Mouse (Mus musculus): ENCODE data around the gene Slc27a5. TPM values are rescaled to one million over a fixed set of nuclear protein-coding genes. Genes with fewer than 3 reads are reported as not detected.

Gene Slc27a5
- 17.2 and 22.1 TPM in 2 replicates for polyA plus RNA-seq (2015; fragmentation: Nextera tagmentation; extraction: Ambion mirVana)

DNA sequence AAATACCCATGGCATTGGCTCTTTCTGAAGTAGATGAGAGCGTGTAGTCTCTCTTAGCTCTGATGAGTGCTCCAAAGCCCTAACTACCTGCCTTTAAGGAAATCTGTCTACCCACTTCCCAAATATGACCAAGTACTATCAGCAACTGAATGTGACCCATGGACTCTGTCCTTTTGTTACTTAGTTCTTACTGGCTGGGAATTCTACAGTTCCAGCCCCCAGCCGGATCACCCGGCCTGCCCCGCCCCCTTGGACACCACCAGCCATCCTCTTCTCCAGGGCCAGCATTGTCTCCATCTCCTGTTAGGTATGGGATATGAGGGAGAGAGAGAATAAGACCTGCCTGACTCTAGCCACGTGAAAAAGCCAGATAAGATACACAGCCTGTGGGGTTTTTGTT lies at the start of gene Slc27a5:
Gene Slc27a5, minus strand, starts transcription at position 140 of the 400 bp plus-strand sequence.
- H3K36me3 ChIP-seq (replicated peaks) = no peaks in the 10 kb centered on the region
- H3K9ac ChIP-seq = 0 out of 2 replicates have a peak within 1 kb of the TSS, but pooled peaks have one; percentile 18
- H3K27me3 ChIP-seq = no peaks in the 10 kb centered on the region; the same call in 1 of the 2 replicates
- WGBS (ENCODE audit: insufficient replicate concordance) = 49% methylated on average over 5 of the region's 5 CpGs
- H3K4me2 ChIP-seq = peak within 1 kb of the TSS; percentile 41
- peak; percentile 53; the same call in 1 of the 2 replicates for ATAC-seq (ENCODE audit: insufficient read depth)
- H3K27ac ChIP-seq (replicated peaks) = peak within 1 kb of the TSS; percentile 45
- H3K9me3 ChIP-seq (replicated peaks) = no peaks in the 10 kb centered on the region
- no peak within 1 kb of the TSS; the same call in 1 of the 2 replicates for H3K4me3 ChIP-seq (replicated peaks)
- no peaks in the 10 kb centered on the region for H3K4me1 ChIP-seq (replicated peaks)

DNA sequence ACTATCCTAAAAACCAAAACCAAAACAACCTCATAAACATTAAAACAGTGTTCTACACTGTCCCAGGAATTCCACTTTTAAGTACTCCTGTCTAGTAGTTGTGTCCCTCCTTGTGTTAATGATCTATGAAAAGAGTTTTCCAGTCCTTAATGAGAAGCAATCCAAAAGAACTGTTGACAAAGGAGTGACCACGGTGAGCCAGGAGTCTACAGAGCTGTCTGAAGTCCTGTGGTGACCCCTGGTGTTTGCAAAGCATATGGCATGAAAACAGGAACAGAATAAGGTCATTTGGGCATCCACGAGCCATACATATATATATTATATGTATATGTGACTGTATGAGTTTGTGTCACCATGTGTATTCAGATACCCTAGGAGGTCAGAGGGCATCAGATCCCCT lies 48.1 kb upstream of the Slc27a5 start:
- no peak overlapping the region for H3K4me2 ChIP-seq
- peaks cover 18% of the 10 kb centered on the region for H3K4me1 ChIP-seq (replicated peaks)
- 1% methylated on average over 2 of the region's 2 CpGs for WGBS (ENCODE audit: insufficient replicate concordance)
- H3K27ac ChIP-seq (replicated peaks) = no peak overlapping the region
- H3K9me3 ChIP-seq (replicated peaks) = no peaks in the 10 kb centered on the region
- peak; percentile 49 for ATAC-seq (ENCODE audit: insufficient read depth)
- no peak overlapping the region for H3K9ac ChIP-seq
- no peaks in the 10 kb centered on the region for H3K36me3 ChIP-seq (replicated peaks)
- H3K27me3 ChIP-seq = peaks cover 48% of the 10 kb centered on the region
- no peak overlapping the region for H3K4me3 ChIP-seq (replicated peaks)

DNA sequence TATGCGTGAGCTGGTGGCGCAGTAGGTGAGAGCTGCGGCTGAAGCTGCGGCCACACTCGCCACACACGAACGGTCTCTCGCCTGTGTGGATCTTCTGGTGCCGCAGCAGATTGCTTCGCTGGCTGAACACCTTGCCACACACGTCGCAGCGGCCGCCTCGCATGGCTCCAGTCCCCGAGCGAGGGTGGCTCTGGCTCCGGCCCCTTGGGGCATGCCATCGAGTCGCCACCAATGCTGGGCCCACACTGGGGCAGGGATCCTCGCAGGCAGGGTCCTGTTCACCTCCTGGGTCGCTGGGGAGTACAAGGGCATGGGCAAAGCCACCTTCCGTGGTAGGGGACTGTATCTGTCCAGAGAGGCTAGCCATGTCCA lies 46.2 kb upstream of the Slc27a5 start:
- Histone ChIP-seq H3K27ac (replicated peaks) (no peak overlapping the region), H3K4me3 (replicated peaks) (peak overlapping the region; percentile 44), H3K4me2 (peak overlapping the region; percentile 72), H3K9ac (no peak overlapping the region), H3K9me3 (replicated peaks) (no peaks in the 10 kb centered on the region), H3K4me1 (replicated peaks) (peaks cover 30% of the 10 kb centered on the region), H3K27me3 (peaks cover 51% of the 10 kb centered on the region), H3K36me3 (replicated peaks) (no peaks in the 10 kb centered on the region)
- 2% methylated on average over 23 of the region's 23 CpGs for WGBS (ENCODE audit: insufficient replicate concordance)
- 0 out of 2 replicates have a peak, but pooled peaks have one; percentile 11 for ATAC-seq (ENCODE audit: insufficient read depth)

DNA sequence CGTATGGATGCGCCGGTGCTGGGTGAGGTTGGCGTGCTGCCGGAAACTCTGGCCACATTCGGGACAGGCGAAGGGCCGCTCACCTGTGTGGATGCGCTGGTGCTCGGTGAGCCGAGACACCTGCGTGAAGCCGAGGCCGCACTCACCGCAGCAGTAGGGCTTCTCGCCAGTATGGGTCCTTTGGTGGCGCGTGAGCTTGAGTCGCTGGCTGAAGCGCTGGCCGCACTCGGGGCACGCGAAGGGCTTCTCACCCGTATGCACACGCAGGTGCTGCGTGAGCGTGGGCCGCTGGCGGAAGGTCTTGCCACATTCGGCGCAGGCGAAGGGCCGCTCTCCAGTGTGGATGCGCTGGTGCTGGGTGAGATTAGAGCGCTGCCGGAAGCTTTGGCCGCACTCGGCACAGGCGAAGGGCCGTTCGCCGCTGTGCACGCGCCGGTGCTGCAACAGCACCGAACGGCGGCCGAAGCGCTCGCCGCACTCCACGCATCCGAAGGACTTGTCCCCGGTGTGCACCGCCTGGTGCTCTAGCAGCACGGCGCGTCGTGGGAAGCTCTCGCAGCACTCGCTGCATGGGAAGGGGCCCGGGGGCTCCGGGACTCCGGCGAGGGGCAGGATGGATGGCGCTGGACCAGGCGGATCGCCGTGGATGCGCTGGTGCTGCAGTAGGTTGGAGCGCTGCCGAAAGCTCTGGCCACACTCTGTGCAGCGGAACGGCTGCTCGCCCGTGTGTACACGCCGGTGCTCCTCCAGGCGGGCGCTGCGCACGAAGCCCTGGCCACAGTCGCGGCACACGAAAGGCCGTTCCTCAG lies 45.7 kb upstream of the Slc27a5 start:
- no peak overlapping the region for H3K27ac ChIP-seq (replicated peaks)
- H3K27me3 ChIP-seq = peaks cover 51% of the 10 kb centered on the region
- H3K9ac ChIP-seq = no peak overlapping the region; the same call in 1 of the 2 replicates
- no peak for ATAC-seq (ENCODE audit: insufficient read depth)
- 6% methylated on average over 88 of the region's 88 CpGs for WGBS (ENCODE audit: insufficient replicate concordance)
- peak overlapping the region; percentile 44 for H3K4me3 ChIP-seq (replicated peaks)
- H3K36me3 ChIP-seq (replicated peaks) = no peaks in the 10 kb centered on the region
- peak overlapping the region; percentile 72 for H3K4me2 ChIP-seq
- H3K9me3 ChIP-seq (replicated peaks) = no peaks in the 10 kb centered on the region
- H3K4me1 ChIP-seq (replicated peaks) = peaks cover 36% of the 10 kb centered on the region

DNA sequence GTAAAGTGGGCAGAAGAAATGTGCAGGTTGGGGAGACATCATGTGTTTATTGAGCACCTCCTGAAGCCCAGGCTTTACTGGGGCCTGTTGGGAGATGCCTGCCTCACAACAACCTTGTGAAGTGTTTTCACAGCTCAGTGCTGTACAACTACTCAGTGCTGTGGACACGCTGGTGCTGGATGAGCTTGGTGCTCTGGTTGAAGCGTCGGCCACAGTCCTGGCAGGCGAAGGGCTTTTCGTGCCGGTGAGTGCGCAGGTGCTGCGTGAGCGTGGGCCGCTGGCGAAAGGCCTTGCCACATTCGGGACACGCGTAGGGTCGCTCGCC lies 45.1 kb upstream of the Slc27a5 start:
- H3K9ac ChIP-seq = no peak overlapping the region
- no peak overlapping the region for H3K27ac ChIP-seq (replicated peaks)
- H3K4me2 ChIP-seq = peak overlapping the region; percentile 72
- no peaks in the 10 kb centered on the region for H3K9me3 ChIP-seq (replicated peaks)
- 45% methylated on average over 16 of the region's 16 CpGs for WGBS (ENCODE audit: insufficient replicate concordance)
- no peak for ATAC-seq (ENCODE audit: insufficient read depth)
- H3K36me3 ChIP-seq (replicated peaks) = no peaks in the 10 kb centered on the region
- H3K4me3 ChIP-seq (replicated peaks) = peak overlapping the region; percentile 44; the same call in 1 of the 2 replicates
- peaks cover 39% of the 10 kb centered on the region for H3K4me1 ChIP-seq (replicated peaks)
- peaks cover 51% of the 10 kb centered on the region for H3K27me3 ChIP-seq

DNA sequence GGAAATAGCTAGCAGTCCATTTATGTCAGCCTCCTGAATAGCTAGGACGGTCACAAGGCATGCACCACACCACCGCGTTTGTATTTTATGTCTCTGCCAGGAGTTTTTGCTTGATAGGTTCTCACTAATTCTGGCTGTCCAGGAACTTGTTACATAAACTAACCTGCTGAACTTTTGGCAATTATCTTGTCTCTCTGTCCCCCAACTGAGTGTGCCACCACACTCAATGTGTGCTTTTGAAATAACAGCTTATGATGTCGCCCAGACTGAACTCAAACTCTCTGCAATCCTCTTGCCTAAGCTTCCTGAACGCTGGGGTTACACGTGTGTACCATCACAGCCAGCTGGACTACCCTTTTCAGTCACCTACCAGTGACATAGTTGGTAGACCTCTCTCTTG lies 44.5 kb upstream of the Slc27a5 start:
- 59% methylated on average over 6 of the region's 6 CpGs for WGBS (ENCODE audit: insufficient replicate concordance)
- ATAC-seq (ENCODE audit: insufficient read depth) = no peak
- Histone ChIP-seq H3K27me3 (peaks cover 51% of the 10 kb centered on the region), H3K4me2 (no peak overlapping the region), H3K27ac (replicated peaks) (no peak overlapping the region), H3K4me1 (replicated peaks) (peaks cover 39% of the 10 kb centered on the region), H3K36me3 (replicated peaks) (no peaks in the 10 kb centered on the region), H3K9me3 (replicated peaks) (no peaks in the 10 kb centered on the region), H3K4me3 (replicated peaks) (no peak overlapping the region), H3K9ac (no peak overlapping the region)

DNA sequence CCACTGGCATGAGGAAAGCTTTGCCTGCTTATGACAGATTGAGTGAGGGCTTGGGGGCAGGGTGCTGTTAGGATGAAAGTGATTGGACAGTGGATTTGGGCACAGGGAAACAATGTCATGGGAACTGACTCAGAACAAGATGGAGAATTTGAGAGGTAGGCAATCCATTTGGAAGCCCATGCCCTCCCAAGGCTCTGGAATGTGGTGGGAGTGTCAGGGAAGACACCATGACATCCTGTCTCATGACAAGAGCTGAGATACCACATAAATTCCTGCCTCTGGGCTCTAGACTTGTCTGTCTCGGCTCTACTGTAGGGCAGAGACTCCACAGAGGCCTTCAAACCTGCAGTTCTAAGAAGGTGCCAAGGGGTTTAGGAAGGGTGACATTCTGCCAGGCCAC lies 43.3 kb upstream of the Slc27a5 start:
- Histone ChIP-seq H3K27me3 (peaks cover 51% of the 10 kb centered on the region), H3K9me3 (replicated peaks) (no peaks in the 10 kb centered on the region), H3K4me1 (replicated peaks) (peaks cover 48% of the 10 kb centered on the region), H3K4me2 (no peak overlapping the region), H3K4me3 (replicated peaks) (no peak overlapping the region), H3K36me3 (replicated peaks) (peaks cover 3% of the 10 kb centered on the region), H3K9ac (no peak overlapping the region), H3K27ac (replicated peaks) (no peak overlapping the region)
- ATAC-seq (ENCODE audit: insufficient read depth) = no peak
- WGBS (ENCODE audit: insufficient replicate concordance) = 55% methylated on average over 1 of the region's 1 CpGs

DNA sequence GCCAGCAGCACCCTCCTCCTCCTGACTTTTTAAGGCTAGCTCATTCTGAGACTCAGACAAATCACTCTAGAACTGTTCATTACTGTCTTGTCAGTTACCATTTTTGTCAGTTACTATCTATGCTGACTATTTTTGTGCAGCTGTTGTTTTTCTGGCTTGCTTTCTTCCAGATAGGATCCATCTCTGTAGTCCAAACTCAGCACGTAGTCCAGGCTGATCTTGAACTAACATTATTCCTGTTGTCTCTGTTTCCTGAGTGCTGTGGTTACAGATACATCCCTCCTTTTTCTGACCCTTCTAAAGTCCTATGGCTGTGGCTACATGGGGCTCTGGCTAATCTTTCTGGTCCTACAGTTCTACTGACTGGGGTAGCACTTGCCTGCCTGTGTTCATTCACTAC lies 41.2 kb upstream of the Slc27a5 start:
- Histone ChIP-seq H3K4me2 (peak overlapping the region; percentile 86), H3K4me1 (replicated peaks) (peaks cover 59% of the 10 kb centered on the region), H3K9me3 (replicated peaks) (no peaks in the 10 kb centered on the region), H3K27me3 (peaks cover 34% of the 10 kb centered on the region), H3K4me3 (replicated peaks) (peak overlapping the region; percentile 87), H3K9ac (peak overlapping the region; percentile 98), H3K27ac (replicated peaks) (peak overlapping the region; percentile 98), H3K36me3 (replicated peaks) (peaks cover 18% of the 10 kb centered on the region)
- no peak for ATAC-seq (ENCODE audit: insufficient read depth)
- 19% methylated on average over 1 of the region's 1 CpGs for WGBS (ENCODE audit: insufficient replicate concordance)

DNA sequence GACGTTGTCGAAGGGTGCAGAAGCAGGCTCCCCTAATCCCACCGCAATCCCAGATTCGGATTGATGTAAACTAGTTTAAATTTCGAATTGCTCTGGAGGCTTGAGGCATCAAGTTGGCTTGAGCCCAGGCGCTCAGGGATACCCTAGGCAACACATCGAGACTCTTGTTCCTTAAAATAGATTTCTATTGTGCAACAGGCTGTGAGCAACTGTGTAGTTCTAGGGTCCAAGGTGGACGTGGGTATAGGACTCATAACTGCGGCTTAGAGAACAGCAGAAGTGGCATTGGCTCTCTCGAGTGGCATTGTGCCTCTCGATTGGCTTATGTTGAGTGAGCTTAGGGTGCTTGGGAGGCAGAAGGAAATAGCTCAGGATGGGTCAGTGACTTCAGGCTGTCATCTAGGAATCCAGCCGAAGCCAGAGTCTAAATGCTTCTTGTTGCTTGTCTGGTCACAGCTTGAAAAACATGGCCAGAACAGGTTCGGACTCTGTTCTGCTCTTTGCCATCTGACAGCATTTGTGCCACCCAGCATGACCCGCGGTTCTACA lies 40.7 kb upstream of the Slc27a5 start:
- no peak for ATAC-seq (ENCODE audit: insufficient read depth)
- peak overlapping the region; percentile 87 for H3K4me3 ChIP-seq (replicated peaks)
- no peaks in the 10 kb centered on the region for H3K9me3 ChIP-seq (replicated peaks)
- 12% methylated on average over 15 of the region's 15 CpGs for WGBS (ENCODE audit: insufficient replicate concordance)
- peaks cover 19% of the 10 kb centered on the region for H3K36me3 ChIP-seq (replicated peaks)
- H3K4me1 ChIP-seq (replicated peaks) = peaks cover 58% of the 10 kb centered on the region
- peaks cover 29% of the 10 kb centered on the region for H3K27me3 ChIP-seq
- peak overlapping the region; percentile 86 for H3K4me2 ChIP-seq
- H3K9ac ChIP-seq = peak overlapping the region; percentile 98
- peak overlapping the region; percentile 98 for H3K27ac ChIP-seq (replicated peaks)

DNA sequence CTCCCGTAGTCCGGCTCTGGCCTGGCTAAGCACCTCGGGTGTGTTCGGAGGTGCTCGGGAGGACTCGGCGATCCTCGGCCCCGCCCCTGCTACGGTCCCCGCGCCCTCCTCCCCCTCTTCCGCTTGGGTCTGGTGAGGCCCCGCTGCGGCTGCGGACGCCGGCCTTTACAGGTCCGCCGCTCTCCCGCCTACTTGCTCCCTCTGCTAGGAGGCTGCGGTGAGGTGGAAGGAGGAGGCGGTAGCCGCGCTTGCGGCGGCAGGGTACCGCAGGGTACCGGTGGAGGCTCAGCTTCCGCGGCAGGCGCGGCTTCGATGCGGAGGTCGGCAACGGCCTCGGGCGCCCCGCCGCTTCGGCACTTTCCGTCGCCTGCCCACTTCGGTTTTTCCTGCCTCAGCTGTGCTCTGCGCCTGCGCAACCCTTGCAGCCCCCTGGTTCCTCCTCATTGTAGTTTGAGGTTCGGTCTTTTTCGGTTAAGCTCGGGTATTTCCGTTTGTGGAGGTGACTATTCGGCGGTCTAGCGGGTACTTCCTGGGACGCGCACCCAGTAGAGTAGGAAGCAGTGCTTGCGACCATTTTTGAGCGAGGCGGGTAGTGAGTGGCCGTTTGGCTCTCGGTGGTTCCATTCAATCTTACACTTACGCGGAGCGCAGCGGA lies 40.0 kb upstream of the Slc27a5 start, which contains the start of gene Ube2m:
Gene Ube2m, minus strand, starts transcription at position 375 of the 655 bp plus-strand sequence.
- Histone ChIP-seq H3K4me3 (replicated peaks) (peak within 1 kb of the TSS; percentile 87), H3K9ac (peak within 1 kb of the TSS; percentile 98), H3K27me3 (peaks cover 22% of the 10 kb centered on the region), H3K4me2 (peak within 1 kb of the TSS; percentile 86), H3K4me1 (replicated peaks) (peaks cover 58% of the 10 kb centered on the region), H3K27ac (replicated peaks) (peak within 1 kb of the TSS; percentile 98), H3K9me3 (replicated peaks) (no peaks in the 10 kb centered on the region), H3K36me3 (replicated peaks) (peaks cover 26% of the 10 kb centered on the region)
- WGBS (ENCODE audit: insufficient replicate concordance) = under 1% methylated on average over 65 of the region's 65 CpGs
- ATAC-seq (ENCODE audit: insufficient read depth) = peak; percentile 90

DNA sequence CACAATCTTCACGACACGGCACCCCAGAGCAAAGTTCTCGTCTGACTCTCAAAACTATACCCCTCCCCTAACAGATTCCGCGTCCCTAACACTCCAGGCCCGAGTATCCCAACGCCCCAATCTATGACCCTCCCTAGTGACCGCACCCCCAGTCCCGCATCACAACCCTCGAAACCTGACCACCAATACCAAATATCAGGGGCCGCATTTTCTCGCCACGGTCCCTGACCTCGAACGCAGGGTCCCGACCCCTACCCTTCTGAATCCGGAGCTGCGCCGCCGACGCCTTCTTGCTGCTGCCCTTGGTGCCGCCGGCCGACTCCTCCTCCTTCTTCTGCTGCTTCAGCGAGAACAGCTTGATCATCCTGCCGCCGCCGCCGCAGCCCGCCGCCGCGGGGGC lies 39.4 kb upstream of the Slc27a5 start:
- peak overlapping the region; percentile 98 for H3K9ac ChIP-seq
- H3K4me3 ChIP-seq (replicated peaks) = peak overlapping the region; percentile 87
- peak; percentile 17 for ATAC-seq (ENCODE audit: insufficient read depth)
- H3K36me3 ChIP-seq (replicated peaks) = peaks cover 33% of the 10 kb centered on the region
- no peaks in the 10 kb centered on the region for H3K9me3 ChIP-seq (replicated peaks)
- H3K27ac ChIP-seq (replicated peaks) = peak overlapping the region; percentile 98
- H3K27me3 ChIP-seq = peaks cover 16% of the 10 kb centered on the region
- under 1% methylated on average over 32 of the region's 33 CpGs for WGBS (ENCODE audit: insufficient replicate concordance)
- peaks cover 63% of the 10 kb centered on the region for H3K4me1 ChIP-seq (replicated peaks)
- peak overlapping the region; percentile 86 for H3K4me2 ChIP-seq
